Mouse (Mus musculus) cerebellum, adult 2 months (tissue): ENCODE measurements at regions not wholly inside any gene's neighbourhood (a gene's known extent, or its start where the extent isn't known, plus 50 kb on each side); places are given as distances from the start of the nearest gene placed in this dataset.

ENCODE experiments used
- CTCF ChIP-seq: fragments of 200-500 bp; IDR thresholded peaks from 2 replicates; pipeline ENCODE4 v1.5.1; 2011; ENCODE audit warnings: low read depth, mild to moderate bottlenecking, control low read depth, low read length, moderate library complexity, borderline replicate concordance; ENCODE audit not compliant: insufficient read depth
- POLR2A ChIP-seq: fragments of 200-500 bp; IDR thresholded peaks from 2 replicates; pipeline ENCODE4 v1.6.1; 2011; ENCODE audit warnings: low read length, control low read depth, borderline replicate concordance; ENCODE audit not compliant: insufficient read depth

DNA sequence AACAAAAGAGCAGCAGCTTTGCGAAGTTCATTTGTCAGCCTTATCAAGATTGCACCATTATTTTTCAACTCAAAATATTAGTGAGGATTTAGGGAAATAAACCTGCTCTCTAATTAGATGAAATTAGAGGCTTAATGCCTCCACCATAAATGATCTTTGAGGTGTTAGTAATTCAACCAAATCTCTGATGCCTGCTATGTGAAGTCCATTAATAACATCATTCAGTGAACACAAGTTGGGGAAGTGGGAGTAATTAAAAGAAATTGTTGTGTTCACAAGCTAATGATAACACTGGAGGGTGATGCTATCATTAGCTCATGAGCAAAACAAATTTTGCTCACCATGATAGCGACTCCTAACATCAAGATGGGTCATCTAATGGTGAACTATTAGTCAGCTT lies 246.0 kb downstream of the Ttc6 start:
- TF ChIP-seq CTCF (no peak), POLR2A (no peak)
